In genomic region chr12:70505971-70506370, GRCm38 (mm10) we compare ENCODE assay signal across 23 mouse cellular contexts. TPM values are rescaled to one million over a fixed set of nuclear protein-coding genes. Genes with fewer than 3 reads are reported as not detected.
DNase-seq lines count a peak whose midpoint lies in the region; ATAC-seq and TF ChIP-seq lines count a peak whose summit lies in the region.
"Had no signal": no experiment of that assay in that cellular context is flagged by ENCODE, and none has a peak within 500 bp of the region (broad histone marks: within the 10 kb centered on the region; RNA-seq: fewer than 3 reads in every experiment).

No protein-coding gene starts in this region.

- H3K4me1 ChIP-seq in cerebellum, adult 2 months (ENCODE audit: control insufficient read depth, insufficient read depth, low read length) = no peaks in the 10 kb centered on the region
- H3K4me1 ChIP-seq in midbrain, embryonic 15.5 days = 0 out of 2 replicates have a peak, but pooled peaks cover 6% of the 10 kb centered on the region
- H3K4me1 ChIP-seq in midbrain, embryonic 13.5 days (replicated peaks) = 0 out of 2 replicates have a peak, but pooled peaks cover 3% of the 10 kb centered on the region
- no peaks in the 10 kb centered on the region for H3K4me1 ChIP-seq in intestine, embryonic 15.5 days (replicated peaks)
- H3K4me1 ChIP-seq: forebrain, embryonic 13.5 days; liver, embryonic 12.5 days; neural tube, embryonic 12.5 days had no signal

- peak; percentile 24; the same call in 1 of the 2 replicates for ATAC-seq in midbrain, embryonic 15.5 days (replicated peaks)
- no peak for ATAC-seq in midbrain, embryonic 13.5 days
- ATAC-seq in intestine, embryonic 15.5 days = no peak
- ATAC-seq: forebrain, embryonic 13.5 days; liver, embryonic 12.5 days; liver, postnatal 0 days; lung, postnatal 0 days had no signal

- no peaks in the 10 kb centered on the region for H3K36me3 ChIP-seq in midbrain, embryonic 15.5 days (replicated peaks)
- H3K36me3 ChIP-seq in midbrain, embryonic 13.5 days = no peaks in the 10 kb centered on the region
- no peaks in the 10 kb centered on the region for H3K36me3 ChIP-seq in intestine, embryonic 15.5 days
- H3K36me3 ChIP-seq: liver, embryonic 12.5 days; neural tube, embryonic 12.5 days had no signal

- H3K9ac ChIP-seq in midbrain, embryonic 15.5 days = no peak overlapping the region
- no peak overlapping the region for H3K9ac ChIP-seq in midbrain, embryonic 13.5 days (replicated peaks)
- no peak overlapping the region for H3K9ac ChIP-seq in intestine, embryonic 15.5 days
- H3K9ac ChIP-seq: forebrain, embryonic 13.5 days; liver, embryonic 12.5 days; liver, postnatal 0 days; neural tube, embryonic 12.5 days had no signal

- no peak overlapping the region for H3K4me3 ChIP-seq in cerebellum, adult 2 months (replicated peaks; ENCODE audit: insufficient read depth, low read depth, low read length)
- no peak overlapping the region for H3K4me3 ChIP-seq in midbrain, embryonic 15.5 days
- H3K4me3 ChIP-seq in midbrain, embryonic 13.5 days (replicated peaks) = no peak overlapping the region
- no peak overlapping the region for H3K4me3 ChIP-seq in intestine, embryonic 15.5 days (replicated peaks)
- H3K4me3 ChIP-seq: forebrain, embryonic 13.5 days; liver, embryonic 12.5 days; neural tube, embryonic 12.5 days had no signal

- DNase-seq in cerebellum, adult 2 months = peak; percentile 43 to 53
- DNase-seq in cerebellum, postnatal 4 days (ENCODE audit: low spot score in 2 of 2) = no peak
- peak; percentile 28 for DNase-seq in cerebellum, adult 9-10 months
- DNase-seq in cerebellum, postnatal 36 days = peak; percentile 59 to 60
- DNase-seq in layer of hippocampus, adult 8-10 months (ENCODE audit: low spot score in 2 of 2) = no peak
- DNase-seq: adrenal gland, postnatal 25 days; gastrocnemius, postnatal 14 days; heart, postnatal 14 days; kidney, adult 11 months; kidney, postnatal 14 days; liver, postnatal 0 days; right cerebral cortex, postnatal 4 days; thymus, adult 18-20 months; thymus, postnatal 25 days had no signal

- 40% methylated on average over 5 of the region's 5 CpGs for WGBS in cerebellum, adult 2 months
- WGBS in midbrain, embryonic 15.5 days = 72% methylated on average over 5 of the region's 5 CpGs
- WGBS in midbrain, embryonic 13.5 days = 81% methylated on average over 5 of the region's 5 CpGs
- 61% methylated on average over 5 of the region's 5 CpGs for WGBS in intestine, embryonic 15.5 days

- TF ChIP-seq CTCF in cerebellum, adult 2 months (IDR thresholded peaks at IDR 0.05; ENCODE audit: borderline replicate concordance, insufficient read depth, low read depth, low read length) = no peak

- no peak overlapping the region for H3K27ac ChIP-seq in cerebellum, adult 2 months (ENCODE audit: insufficient read depth, low read length)
- H3K27ac ChIP-seq in midbrain, embryonic 15.5 days = no peak overlapping the region
- no peak overlapping the region for H3K27ac ChIP-seq in midbrain, embryonic 13.5 days
- no peak overlapping the region for H3K27ac ChIP-seq in intestine, embryonic 15.5 days
- H3K27ac ChIP-seq: forebrain, embryonic 13.5 days; liver, embryonic 12.5 days; macrophage; neural tube, embryonic 12.5 days; stomach, postnatal 0 days had no signal

- TF ChIP-seq POLR2A in cerebellum, adult 2 months (IDR thresholded peaks at IDR 0.05; ENCODE audit: borderline replicate concordance, insufficient read depth, low read length) = no peak

- H3K4me2 ChIP-seq in midbrain, embryonic 15.5 days = no peak overlapping the region
- no peak overlapping the region for H3K4me2 ChIP-seq in midbrain, embryonic 13.5 days (replicated peaks)
- no peak overlapping the region for H3K4me2 ChIP-seq in intestine, embryonic 15.5 days (replicated peaks)
- H3K4me2 ChIP-seq: forebrain, embryonic 13.5 days; liver, embryonic 12.5 days; neural tube, embryonic 12.5 days had no signal

- H3K9me3 ChIP-seq in midbrain, embryonic 15.5 days = no peaks in the 10 kb centered on the region
- H3K9me3 ChIP-seq in midbrain, embryonic 13.5 days = no peaks in the 10 kb centered on the region
- H3K9me3 ChIP-seq in intestine, embryonic 15.5 days = no peaks in the 10 kb centered on the region
- H3K9me3 ChIP-seq: forebrain, embryonic 13.5 days; liver, embryonic 12.5 days; neural tube, embryonic 12.5 days had no signal

- no peaks in the 10 kb centered on the region for H3K27me3 ChIP-seq in cerebellum, adult 2 months (ENCODE audit: control insufficient read depth, insufficient read depth, low read length)
- no peaks in the 10 kb centered on the region for H3K27me3 ChIP-seq in midbrain, embryonic 15.5 days (replicated peaks)
- no peaks in the 10 kb centered on the region for H3K27me3 ChIP-seq in midbrain, embryonic 13.5 days
- no peaks in the 10 kb centered on the region for H3K27me3 ChIP-seq in intestine, embryonic 15.5 days (replicated peaks)
- H3K27me3 ChIP-seq: forebrain, embryonic 13.5 days; liver, embryonic 12.5 days; neural tube, embryonic 12.5 days had no signal

RNA-seq across cellular contexts. Expression of gene Tmx1, which starts 53.1 kb away (rescaled TPM):
- 29.1 and 29.8 TPM in 2 replicates for polyA plus RNA-seq in cerebellum, adult 2 months (2012; rRNA removed)
- 128 and 135 TPM in 2 replicates for polyA plus RNA-seq in midbrain, embryonic 15.5 days (2015; fragmentation: Nextera tagmentation; extraction: Ambion mirVana)
- polyA plus RNA-seq in midbrain, embryonic 13.5 days (2015; fragmentation: Nextera tagmentation; extraction: Ambion mirVana) = 139 and 152 TPM in 2 replicates
- 104 and 111 TPM in 2 replicates for polyA plus RNA-seq in intestine, embryonic 15.5 days (2015; fragmentation: Nextera tagmentation; extraction: Ambion mirVana)
- 10 to 100 TPM; 29.3 to 34.7 (median 33.2) TPM for total RNA-seq in layer of hippocampus, adult 8-10 months (2022)

Comparison
In these comparisons a context has a peak if more than half of its experiments do, and no peak if none do; other contexts are left out.
1. DNase-seq: peak in cerebellum, adult 2 months (2 of 2), cerebellum, adult 9-10 months (single experiment) and cerebellum, postnatal 36 days (2 of 2); none in cerebellum, postnatal 4 days (0 of 2) and layer of hippocampus, adult 8-10 months (0 of 2).